Mouse (Mus musculus) limb, embryonic 11.5 days (tissue): ENCODE measurements around the gene Tmem117. TPM values are rescaled to one million over a fixed set of nuclear protein-coding genes. Genes with fewer than 3 reads are reported as not detected.
A peak's percentile ranks its signal among the peaks of the same experiment; 100 is the strongest.

Experiments used
- ATAC-seq: fragments of 200-750 bp; cut with Nextera tagmentation; 2 replicates; pipeline ENCODE4 v1.8.0; 2017; ENCODE audit warnings: low read depth; ENCODE audit not compliant: insufficient number of reproducible peaks, low FRiP score, low TSS enrichment
- DNase-seq: peaks from one replicate; pipeline ENCODE4 v3.0.0-alpha.2; 2015; ENCODE audit warnings: low spot score
- H3K27ac ChIP-seq: fragments of 300-500 bp; sonication (generic); replicated peaks from 2 replicates; pipeline ENCODE4 v1.5.1; 2014; ENCODE audit warnings: low read depth, mild to moderate bottlenecking, low read length
- H3K27me3 ChIP-seq: fragments of 300-500 bp; sonication (generic); 2 replicates; pipeline ENCODE4 v1.6.1; 2014; ENCODE audit warnings: mild to moderate bottlenecking, low read length, mixed read lengths; ENCODE audit not compliant: control insufficient read depth, insufficient read depth
- H3K36me3 ChIP-seq: fragments of 300-500 bp; sonication (generic); 2 replicates; pipeline ENCODE4 v1.6.1; 2014; ENCODE audit warnings: mild to moderate bottlenecking, low read length, moderate library complexity, mixed read lengths; ENCODE audit not compliant: control insufficient read depth, insufficient read depth
- H3K4me1 ChIP-seq: fragments of 300-500 bp; sonication (generic); 2 replicates; pipeline ENCODE4 v1.6.1; 2014; ENCODE audit warnings: low read length, mixed read lengths; ENCODE audit not compliant: control insufficient read depth, insufficient read depth
- H3K4me2 ChIP-seq: fragments of 300-500 bp; sonication (generic); 2 replicates; pipeline ENCODE4 v1.6.1; 2014; ENCODE audit warnings: low read depth, mild to moderate bottlenecking, moderate library complexity; ENCODE audit not compliant: severe bottlenecking
- H3K4me3 ChIP-seq: fragments of 300-500 bp; sonication (generic); 2 replicates; pipeline ENCODE4 v1.5.1; 2014; ENCODE audit warnings: low read depth, low read length
- H3K9ac ChIP-seq: fragments of 300-500 bp; sonication (generic); 2 replicates; pipeline ENCODE4 v1.6.1; 2014; ENCODE audit warnings: mild to moderate bottlenecking, low read length
- H3K9me3 ChIP-seq: fragments of 300-500 bp; sonication (generic); 2 replicates; pipeline ENCODE4 v1.6.1; 2016; ENCODE audit warnings: low read length; ENCODE audit not compliant: control insufficient read depth
- WGBS: fragments of 180-500 bp; shearing (Covaris S2); extraction: QIAGEN DNeasy Blood & Tissue Kit; methylation state at CpG from one replicate; pipeline ENCODE4 v1.1.7; 2014; 5-methylcytosine and 5-hydroxymethylcytosine counted together
- polyA plus RNA-seq: library from polyadenylated mRNA; unstranded; fragments of >200 nt; fragmentation: Nextera tagmentation; extraction: Ambion mirVana; gene quantifications from 2 replicates; pipeline ENCODE4 v1.2.1, GENCODE M21; 2014

Gene Tmem117
- polyA plus RNA-seq, 1 experiment from 2014 or later: 1.7 TPM

- H3K4me3 ChIP-seq: no peak overlapping the region
- no peaks in the 10 kb centered on the region for H3K9me3 ChIP-seq
- DNase-seq (no peak), ATAC-seq (no peak)
- 70% methylated on average over 8 of the region's 8 CpGs for WGBS
- H3K27ac ChIP-seq: no peak overlapping the region
- no peak overlapping the region for H3K9ac ChIP-seq
- H3K4me1 ChIP-seq: 0 out of 2 replicates have a peak, but pooled peaks cover 2% of the 10 kb centered on the region
- no peak overlapping the region for H3K4me2 ChIP-seq
- no peaks in the 10 kb centered on the region for H3K36me3 ChIP-seq
- peaks cover 7% of the 10 kb centered on the region; the same call in 1 of the 2 replicates for H3K27me3 ChIP-seq
Observed at GRCm38 (mm10) chr15:94801462-94801861, 172.4 kb downstream of the Tmem117 start.

- Histone ChIP-seq H3K9me3 (no peaks in the 10 kb centered on the region), H3K4me3 (no peak overlapping the region), H3K27ac (no peak overlapping the region), H3K36me3 (no peaks in the 10 kb centered on the region), H3K9ac (no peak overlapping the region), H3K4me2 (no peak overlapping the region), H3K27me3 (peaks cover 7% of the 10 kb centered on the region; the same call in 1 of the 2 replicates), H3K4me1 (0 out of 2 replicates have a peak, but pooled peaks cover 2% of the 10 kb centered on the region)
- no peak for ATAC-seq
- 69% methylated on average over 17 of the region's 17 CpGs for WGBS
- DNase-seq: no peak
Observed at GRCm38 (mm10) chr15:94802820-94803219, 173.8 kb downstream of the Tmem117 start.

- H3K9me3 ChIP-seq: no peaks in the 10 kb centered on the region
- peaks cover 7% of the 10 kb centered on the region; the same call in 1 of the 2 replicates for H3K27me3 ChIP-seq
- 0 out of 2 replicates have a peak, but pooled peaks cover 2% of the 10 kb centered on the region for H3K4me1 ChIP-seq
- H3K27ac ChIP-seq: no peak overlapping the region
- no peak overlapping the region for H3K4me2 ChIP-seq
- 14% methylated on average over 17 of the region's 17 CpGs for WGBS
- ATAC-seq (no peak), DNase-seq (no peak)
- no peak overlapping the region for H3K9ac ChIP-seq
- no peak overlapping the region for H3K4me3 ChIP-seq
- no peaks in the 10 kb centered on the region for H3K36me3 ChIP-seq
Observed at GRCm38 (mm10) chr15:94803624-94804342, 174.8 kb downstream of the Tmem117 start.

DNA sequence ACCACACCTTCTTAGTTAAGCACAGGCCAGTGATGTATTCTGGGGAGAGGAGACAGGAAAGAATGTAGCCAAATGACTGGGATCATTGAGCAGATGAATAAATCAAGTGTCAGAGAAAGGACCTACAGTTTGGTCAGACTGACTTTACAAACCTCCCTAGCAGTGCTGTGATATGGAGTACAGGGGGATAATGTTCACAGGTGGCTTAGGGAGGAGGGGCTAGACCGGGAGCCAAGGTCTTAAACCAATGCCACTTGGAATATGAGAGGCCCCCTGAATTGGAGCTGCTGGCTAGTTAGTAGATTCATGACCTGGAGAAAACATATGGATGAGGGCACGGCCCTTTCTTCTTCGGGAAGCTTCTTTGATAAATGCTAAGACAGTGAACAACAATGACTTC, 177.0 kb downstream of the Tmem117 start:
- Histone ChIP-seq H3K9me3 (no peaks in the 10 kb centered on the region), H3K4me3 (no peak overlapping the region), H3K27me3 (peaks cover 9% of the 10 kb centered on the region; the same call in 1 of the 2 replicates), H3K4me1 (0 out of 2 replicates have a peak, but pooled peaks cover 2% of the 10 kb centered on the region), H3K36me3 (no peaks in the 10 kb centered on the region), H3K9ac (no peak overlapping the region), H3K4me2 (no peak overlapping the region), H3K27ac (no peak overlapping the region)
- no peak for DNase-seq
- 82% methylated on average over 3 of the region's 3 CpGs for WGBS
- no peak for ATAC-seq

DNA sequence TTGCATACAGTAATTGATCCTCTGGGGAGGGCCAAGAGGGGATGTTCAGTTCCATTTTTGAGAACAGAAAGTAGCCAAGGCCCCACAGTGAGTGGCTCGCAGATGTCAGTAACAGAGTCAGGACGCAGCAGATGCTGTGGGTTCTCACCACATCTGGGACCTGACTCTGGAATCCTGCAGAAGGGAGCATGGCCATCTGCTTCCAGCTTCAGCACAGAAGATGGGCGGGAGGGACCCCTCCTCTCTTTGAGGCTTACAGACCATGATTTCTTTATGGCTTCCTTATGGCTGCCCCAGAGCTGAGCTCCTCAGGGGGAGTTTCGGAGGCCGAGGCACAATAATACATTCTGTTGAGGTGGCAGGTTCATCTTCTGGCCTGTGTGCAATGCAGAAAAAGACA, 182.5 kb downstream of the Tmem117 start:
- Histone ChIP-seq H3K36me3 (no peaks in the 10 kb centered on the region), H3K27ac (no peak overlapping the region), H3K4me1 (no peaks in the 10 kb centered on the region), H3K27me3 (0 out of 2 replicates have a peak, but pooled peaks cover 2% of the 10 kb centered on the region), H3K9me3 (no peaks in the 10 kb centered on the region), H3K4me2 (no peak overlapping the region), H3K4me3 (no peak overlapping the region), H3K9ac (no peak overlapping the region)
- 18% methylated on average over 5 of the region's 5 CpGs for whole genome bisulfite sequencing
- peak; percentile 46 for DNase-seq
- ATAC-seq: peak; percentile 57; the same call in 1 of the 2 replicates

GRCm38 (mm10) chr15:94814213-94815100, 185.4 kb downstream of the Tmem117 start:
- ATAC-seq: no peak
- Histone ChIP-seq H3K27ac (no peak overlapping the region), H3K4me2 (no peak overlapping the region), H3K9ac (no peak overlapping the region), H3K9me3 (no peaks in the 10 kb centered on the region), H3K27me3 (0 out of 2 replicates have a peak, but pooled peaks cover 2% of the 10 kb centered on the region), H3K4me3 (no peak overlapping the region), H3K4me1 (no peaks in the 10 kb centered on the region), H3K36me3 (no peaks in the 10 kb centered on the region)
- no peak for DNase-seq
- 91% methylated on average over 15 of the region's 15 CpGs for WGBS

DNA sequence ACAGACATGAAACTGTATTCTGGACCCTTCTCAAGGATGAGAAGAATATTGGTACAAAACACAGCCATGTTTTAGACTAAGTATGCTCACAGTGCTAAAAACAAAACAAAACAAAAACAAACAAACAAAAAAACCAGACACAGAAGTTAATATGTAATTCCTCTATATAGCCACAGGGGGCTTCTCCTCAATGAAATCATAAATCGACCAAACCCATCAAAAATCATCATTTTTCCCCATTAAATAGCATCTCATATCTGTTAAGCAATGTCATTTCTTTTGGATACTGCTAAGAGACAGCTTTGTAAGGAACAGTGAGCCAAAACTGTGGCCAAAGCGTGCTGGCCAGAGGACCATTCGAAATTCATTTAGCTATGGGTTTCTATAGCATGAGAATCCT, 206.6 kb downstream of the Tmem117 start:
- H3K4me3 ChIP-seq: no peak overlapping the region
- H3K4me2 ChIP-seq: no peak overlapping the region
- H3K4me1 ChIP-seq: no peaks in the 10 kb centered on the region
- no peak overlapping the region for H3K9ac ChIP-seq
- H3K36me3 ChIP-seq: no peaks in the 10 kb centered on the region
- no peaks in the 10 kb centered on the region for H3K27me3 ChIP-seq
- 86% methylated on average over 3 of the region's 3 CpGs for WGBS
- ATAC-seq (no peak), DNase-seq (no peak)
- H3K9me3 ChIP-seq: no peaks in the 10 kb centered on the region
- no peak overlapping the region for H3K27ac ChIP-seq

- 92% methylated on average over 4 of the region's 4 CpGs for WGBS
- no peak overlapping the region for H3K27ac ChIP-seq
- H3K4me3 ChIP-seq: no peak overlapping the region
- no peaks in the 10 kb centered on the region for H3K9me3 ChIP-seq
- DNase-seq: no peak
- no peak overlapping the region for H3K4me2 ChIP-seq
- no peaks in the 10 kb centered on the region for H3K27me3 ChIP-seq
- no peaks in the 10 kb centered on the region for H3K4me1 ChIP-seq
- H3K36me3 ChIP-seq: no peaks in the 10 kb centered on the region
- no peak for ATAC-seq
- H3K9ac ChIP-seq: no peak overlapping the region
Observed at GRCm38 (mm10) chr15:94838646-94839045, 209.6 kb downstream of the Tmem117 start.
